19 mouse cellular contexts compared by ENCODE assay signal in genomic region chr10:19064651-19065601, GRCm38 (mm10). TPM values are rescaled to one million over a fixed set of nuclear protein-coding genes. Genes with fewer than 3 reads are reported as not detected.
A peak's percentile ranks its signal among the peaks of the same experiment; 100 is the strongest.
DNase-seq lines count a peak whose midpoint lies in the region; ATAC-seq lines count a peak whose summit lies in the region.
"Had no signal": no experiment of that assay in that cellular context is flagged by ENCODE, and none has a peak within 500 bp of the region (broad histone marks: within the 10 kb centered on the region; RNA-seq: fewer than 3 reads in every experiment).

No protein-coding gene starts in this region.

- H3K9me3 ChIP-seq in liver, embryonic 11.5 days (ENCODE audit: control insufficient read depth, low read length), result no peaks in the 10 kb centered on the region
- H3K9me3 ChIP-seq in liver, embryonic 16.5 days (replicated peaks; ENCODE audit: control insufficient read depth, low read length), result no peaks in the 10 kb centered on the region
- H3K9me3 ChIP-seq: heart, embryonic 10.5 days; limb, embryonic 12.5 days had no signal

- 54% methylated on average over 6 of the region's 6 CpGs for WGBS in liver, embryonic 11.5 days
- 26% methylated on average over 6 of the region's 6 CpGs for WGBS in liver, embryonic 16.5 days (ENCODE audit: insufficient replicate concordance)

- H3K27ac ChIP-seq in liver, embryonic 11.5 days (ENCODE audit: low read depth, low read length), result no peak overlapping the region
- H3K27ac ChIP-seq in liver, embryonic 16.5 days (ENCODE audit: low read length), result 0 out of 2 replicates have a peak overlapping the region, but pooled peaks have one; percentile 37
- H3K27ac ChIP-seq: limb, embryonic 12.5 days had no signal

- DNase-seq in liver, embryonic 11.5 days (ENCODE audit: low spot score), result no peak
- DNase-seq in liver, result no peak
- DNase-seq in T-cell, adult 2 months (ENCODE audit: low spot score), result peak; percentile 45
- DNase-seq in splenic B cell, adult 2 months (ENCODE audit: low read depth, low spot score), result peak; percentile 58
- DNase-seq in lung, postnatal 36 days, result no peak
- no peak for DNase-seq in layer of hippocampus, postnatal 36 days
- DNase-seq in retina, postnatal 1 day, result no peak
- DNase-seq: cerebellum, adult 2 months; cerebellum, postnatal 36 days; kidney, adult 18-20 months; kidney, postnatal 14 days; lung, adult 2 months; lung, postnatal 4 days; midbrain, embryonic 14.5 days; thymus, postnatal 36 days had no signal

- 0 out of 2 replicates have a peak, but pooled peaks have one; percentile 39 for ATAC-seq in liver, embryonic 11.5 days (replicated peaks; ENCODE audit: low FRiP score)
- ATAC-seq in liver, embryonic 16.5 days (ENCODE audit: low read depth), result 0 out of 2 replicates have a peak, but pooled peaks have one; percentile 26

- no peaks in the 10 kb centered on the region for H3K36me3 ChIP-seq in liver, embryonic 11.5 days (ENCODE audit: control insufficient read depth, insufficient read depth, low read length)
- no peaks in the 10 kb centered on the region for H3K36me3 ChIP-seq in liver, embryonic 16.5 days (ENCODE audit: control insufficient read depth, insufficient read depth)
- no peaks in the 10 kb centered on the region for H3K36me3 ChIP-seq in splenic B cell, adult 2 months (ENCODE audit: control insufficient read depth, insufficient read depth, low read length, poor library complexity, severe bottlenecking)
- H3K36me3 ChIP-seq: heart, embryonic 10.5 days; limb, embryonic 12.5 days had no signal

- no peak overlapping the region for H3K9ac ChIP-seq in liver, embryonic 11.5 days (ENCODE audit: low read depth, low read length)
- no peak overlapping the region for H3K9ac ChIP-seq in liver, embryonic 16.5 days (ENCODE audit: low read depth, low read length)
- H3K9ac ChIP-seq: limb, embryonic 12.5 days had no signal

- no peak overlapping the region for H3K4me2 ChIP-seq in liver, embryonic 11.5 days
- H3K4me2 ChIP-seq in liver, embryonic 16.5 days (ENCODE audit: low read depth, low read length), result no peak overlapping the region
- H3K4me2 ChIP-seq: limb, embryonic 12.5 days had no signal

- peaks cover 29% of the 10 kb centered on the region for H3K4me1 ChIP-seq in liver, embryonic 11.5 days (replicated peaks; ENCODE audit: control insufficient read depth, insufficient read depth, low read length)
- H3K4me1 ChIP-seq in liver, embryonic 16.5 days (ENCODE audit: control insufficient read depth, low read depth, low read length), result peaks cover 11% of the 10 kb centered on the region
- H3K4me1 ChIP-seq: limb, embryonic 12.5 days had no signal

- H3K4me3 ChIP-seq in liver, embryonic 11.5 days (ENCODE audit: low read depth, low read length), result no peak overlapping the region
- no peak overlapping the region for H3K4me3 ChIP-seq in liver, embryonic 16.5 days (ENCODE audit: low read depth, low read length)
- H3K4me3 ChIP-seq: heart, embryonic 10.5 days; limb, embryonic 12.5 days; myocyte had no signal

- H3K27me3 ChIP-seq in liver, embryonic 11.5 days (replicated peaks; ENCODE audit: control insufficient read depth, insufficient read depth, low read length), result no peaks in the 10 kb centered on the region
- H3K27me3 ChIP-seq in liver, embryonic 16.5 days (ENCODE audit: control insufficient read depth, insufficient read depth, low read depth, low read length), result no peaks in the 10 kb centered on the region
- H3K27me3 ChIP-seq in splenic B cell, adult 2 months (ENCODE audit: control insufficient read depth, insufficient read depth, low read length, poor library complexity, severe bottlenecking), result no peaks in the 10 kb centered on the region
- H3K27me3 ChIP-seq: limb, embryonic 12.5 days had no signal

RNA-seq across cellular contexts. Expression of gene Tnfaip3, which starts 49.5 kb away (rescaled TPM):
- polyA plus RNA-seq in liver, embryonic 11.5 days (2014; fragmentation: Nextera tagmentation; extraction: Ambion mirVana), result 0.81 and 1.3 TPM in 2 replicates
- polyA plus RNA-seq in liver, embryonic 16.5 days (2015; fragmentation: Nextera tagmentation; extraction: Ambion mirVana), result 1.7 and 2.2 TPM in 2 replicates
- total RNA-seq in layer of hippocampus, postnatal 36 days (2021), result 1 to 10 TPM; 4.6 to 4.8 TPM

Comparison
In these comparisons a context has a peak if more than half of its experiments do, and no peak if none do; other contexts are left out.
1. DNase-seq: peak in T-cell, adult 2 months (single experiment) and splenic B cell, adult 2 months (single experiment); none in liver, embryonic 11.5 days (single experiment), liver (single experiment), lung, postnatal 36 days (single experiment), layer of hippocampus, postnatal 36 days (0 of 2) and retina, postnatal 1 day (single experiment).